Mouse (Mus musculus): ENCODE results near the gene Shisa8.

DNA sequence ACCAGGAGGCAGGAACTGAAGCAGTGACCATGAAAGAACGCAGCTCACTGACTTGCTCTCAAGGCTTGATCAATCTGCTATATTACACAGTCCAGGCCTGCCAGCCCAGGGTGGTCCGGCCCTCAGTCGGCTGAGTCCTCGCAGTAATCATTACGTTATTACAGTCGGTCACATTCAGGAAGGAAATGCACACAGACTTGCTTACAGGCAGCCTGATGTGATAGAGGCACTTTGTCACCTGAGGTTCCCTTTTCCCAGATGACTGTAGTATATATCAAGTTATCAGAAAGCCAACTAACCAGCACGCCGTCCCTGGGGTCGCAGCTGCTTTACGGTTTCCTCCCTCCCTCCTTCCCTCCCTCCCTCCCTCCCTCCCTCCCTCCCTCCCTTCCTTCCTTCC lies 55.7 kb downstream of the Shisa8 start:
- TF ChIP-seq CTCF (IDR thresholded peaks at IDR 0.05; ENCODE audit: low read depth, low read length), result no peak
- TF ChIP-seq POLR2AphosphoS5 (IDR thresholded peaks at IDR 0.05; ENCODE audit: insufficient replicate concordance, low read depth, low read length), result no peak
- no peak for TF ChIP-seq GATA1 (IDR thresholded peaks at IDR 0.05; ENCODE audit: borderline replicate concordance, low read length)
- TF ChIP-seq TAL1 (conservative IDR thresholded peaks at IDR 0.05; ENCODE audit: low read depth, low read length), result no peak
- TF ChIP-seq GATA2 (IDR thresholded peaks at IDR 0.05; ENCODE audit: borderline replicate concordance, low read depth, low read length), result no peak

Data from G1E (cell line).